ENCODE assay signal across 26 mouse cellular contexts in the genomic region with DNA sequence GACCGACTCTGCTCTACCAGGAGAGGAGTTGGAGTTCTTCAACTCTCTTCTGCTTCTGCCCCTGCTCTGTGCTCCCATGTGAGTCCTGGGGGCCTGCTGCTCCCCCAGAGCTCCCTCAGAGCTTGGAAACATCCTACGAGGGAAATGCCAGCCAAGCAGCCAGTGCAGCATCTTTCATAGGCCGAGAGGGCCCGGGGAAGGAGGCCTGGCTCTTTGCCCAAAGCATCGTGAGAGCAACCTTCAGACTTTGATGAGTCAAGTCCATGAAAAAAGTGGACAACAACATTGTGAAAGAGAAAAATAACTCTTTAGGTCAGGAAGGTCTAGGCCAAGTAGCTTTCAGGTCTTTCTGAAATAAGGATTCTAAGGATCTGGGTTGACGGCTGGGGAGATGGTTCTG.
DNase-seq lines count a peak whose midpoint lies in the region; ATAC-seq lines count a peak whose summit lies in the region.
"Had no signal": no experiment of that assay in that cellular context is flagged by ENCODE, and none has a peak within 500 bp of the region (broad histone marks: within the 10 kb centered on the region; RNA-seq: fewer than 3 reads in every experiment).

No protein-coding gene starts in this region.

- no peaks in the 10 kb centered on the region for H3K4me1 ChIP-seq in kidney, embryonic 16.5 days (ENCODE audit: insufficient read depth, low read length)
- H3K4me1 ChIP-seq: heart, embryonic 15.5 days; hindbrain, embryonic 15.5 days; neural tube, embryonic 15.5 days had no signal

- no peak for ATAC-seq in kidney, embryonic 16.5 days (ENCODE audit: low FRiP score, low TSS enrichment)
- ATAC-seq in monocyte, adult 5-6 weeks (replicated peaks; ENCODE audit: insufficient number of reproducible peaks, low FRiP score, low TSS enrichment, poor library complexity, severe bottlenecking): no peak
- ATAC-seq: forebrain, embryonic 14.5 days; intestine, embryonic 16.5 days had no signal

- H3K9me3 ChIP-seq in kidney, embryonic 16.5 days (ENCODE audit: low read length): no peaks in the 10 kb centered on the region
- H3K9me3 ChIP-seq: embryonic facial prominence, embryonic 13.5 days; heart, embryonic 15.5 days; hindbrain, embryonic 15.5 days; megakaryocyte, embryonic 14.5 days; neural tube, embryonic 15.5 days had no signal

- peak; percentile 67 for DNase-seq in kidney, adult 18-20 months
- DNase-seq in adrenal gland, adult 18-20 months (ENCODE audit: low spot score in 2 of 2): peak; percentile 59 to 66
- DNase-seq in adrenal gland, postnatal 4 days (ENCODE audit: low spot score in 2 of 2): peak; percentile 47 to 63
- peak; percentile 85 to 86 for DNase-seq in kidney, postnatal 36 days
- no peak for DNase-seq in urinary bladder, postnatal 36 days (ENCODE audit: low spot score in 2 of 2)
- DNase-seq in c-Kit-positive CD71-positive TER-119-positive erythroid progenitor cells, embryonic 14.5 days (ENCODE audit: low spot score): no peak
- DNase-seq: B cell, adult 2 months; cerebellum, adult 9-11 months; gastrocnemius, postnatal 36 days; heart, postnatal 4 days; lung, adult 18-20 months; lung, postnatal 14 days; midbrain, embryonic 14.5 days; right cerebral cortex, adult 18-20 months; thymus, postnatal 14 days had no signal

- peaks cover 3% of the 10 kb centered on the region; the same call in 1 of the 2 replicates for H3K36me3 ChIP-seq in kidney, embryonic 16.5 days (ENCODE audit: insufficient read depth, low read length)

- H3K27me3 ChIP-seq in kidney, embryonic 16.5 days (ENCODE audit: insufficient read depth, low read length): no peaks in the 10 kb centered on the region
- H3K27me3 ChIP-seq: embryonic facial prominence, embryonic 13.5 days; heart, embryonic 15.5 days; hindbrain, embryonic 15.5 days; megakaryocyte, embryonic 14.5 days; neural tube, embryonic 15.5 days had no signal

- H3K4me2 ChIP-seq in kidney, embryonic 16.5 days (replicated peaks; ENCODE audit: low read depth, low read length): no peak overlapping the region
- H3K4me2 ChIP-seq: embryonic facial prominence, embryonic 13.5 days; heart, embryonic 15.5 days; hindbrain, embryonic 15.5 days; liver, embryonic 11.5 days; neural tube, embryonic 15.5 days had no signal

- no peak overlapping the region for H3K4me3 ChIP-seq in kidney, embryonic 16.5 days (ENCODE audit: low read length)
- H3K4me3 ChIP-seq: embryonic facial prominence, embryonic 13.5 days; heart, embryonic 15.5 days; hindbrain, embryonic 15.5 days; megakaryocyte, embryonic 14.5 days; myocyte; neural tube, embryonic 15.5 days had no signal

- H3K9ac ChIP-seq in kidney, embryonic 16.5 days (replicated peaks; ENCODE audit: low read length): no peak overlapping the region
- H3K9ac ChIP-seq: embryonic facial prominence, embryonic 13.5 days; heart, embryonic 15.5 days; hindbrain, embryonic 15.5 days; neural tube, embryonic 15.5 days had no signal

- 70% methylated on average over 6 of the region's 6 CpGs for WGBS in kidney, embryonic 16.5 days

- H3K27ac ChIP-seq in kidney, embryonic 16.5 days (ENCODE audit: low read length): no peak overlapping the region
- H3K27ac ChIP-seq: embryonic facial prominence, embryonic 13.5 days; heart, embryonic 15.5 days; hindbrain, embryonic 15.5 days; neural tube, embryonic 15.5 days had no signal

Comparison
In these comparisons a context has a peak if more than half of its experiments do, and no peak if none do; other contexts are left out.
1. DNase-seq: peak in kidney, adult 18-20 months (single experiment), adrenal gland, adult 18-20 months (2 of 2), adrenal gland, postnatal 4 days (2 of 2) and kidney, postnatal 36 days (2 of 2); none in urinary bladder, postnatal 36 days (0 of 2) and c-Kit-positive CD71-positive TER-119-positive erythroid progenitor cells, embryonic 14.5 days (single experiment).